Mouse (Mus musculus) thymus, postnatal 36 days (tissue): ENCODE data around the gene Ano6.

Experiments used
- DNase-seq, 2 experiments: peaks; one replicate each; pipeline ENCODE4 v3.0.0; 2022; ENCODE audit warnings: mixed read lengths in 2 of 2

Ano6 gene

GRCm38 (mm10) chr15:95768703-95769102 lies 21.9 kb upstream of the Ano6 start:
- DNase-seq: no peak

GRCm38 (mm10) chr15:95769576-95769975 lies 21.1 kb upstream of the Ano6 start:
- DNase-seq: no peak

- DNase-seq: no peak
These were observed 20.3 kb upstream of the Ano6 start for GRCm38 (mm10) chr15:95770307-95770706.

GRCm38 (mm10) chr15:95772374-95772773 lies 18.3 kb upstream of the Ano6 start:
- no peak for DNase-seq

GRCm38 (mm10) chr15:95772861-95773836 lies 17.5 kb upstream of the Ano6 start:
- peak; percentile 83 to 86 for DNase-seq

- DNase-seq: no peak
These were observed 16.4 kb upstream of the Ano6 start for GRCm38 (mm10) chr15:95774197-95774596.

- no peak for DNase-seq
These were observed 15.8 kb upstream of the Ano6 start for GRCm38 (mm10) chr15:95774674-95775414.

- no peak for DNase-seq
These were observed 12.9 kb upstream of the Ano6 start for GRCm38 (mm10) chr15:95777743-95778142.

GRCm38 (mm10) chr15:95778710-95779109 lies 11.9 kb upstream of the Ano6 start:
- no peak for DNase-seq

- no peak for DNase-seq
These were observed 4.0 kb upstream of the Ano6 start for GRCm38 (mm10) chr15:95786624-95787023.

- DNase-seq: peak in 1 of 2 experiments; percentile 41
These were observed 3.1 kb upstream of the Ano6 start for GRCm38 (mm10) chr15:95787578-95787977.

GRCm38 (mm10) chr15:95789562-95790528 lies 798 bp upstream of the Ano6 start:
- DNase-seq: no peak

- DNase-seq: peak; percentile 40 to 54
These were observed 623 bp downstream of the Ano6 start for GRCm38 (mm10) chr15:95791141-95791791.

- DNase-seq: no peak
These were observed 1.2 kb downstream of the Ano6 start for GRCm38 (mm10) chr15:95791855-95792254.

GRCm38 (mm10) chr15:95792261-95793260 lies 1.9 kb downstream of the Ano6 start:
- DNase-seq: peak; percentile 45 to 58

GRCm38 (mm10) chr15:95793748-95794491 lies 3.3 kb downstream of the Ano6 start:
- DNase-seq: no peak

GRCm38 (mm10) chr15:95794611-95795565 lies 4.2 kb downstream of the Ano6 start:
- no peak for DNase-seq

GRCm38 (mm10) chr15:95796062-95796461 lies 5.4 kb downstream of the Ano6 start:
- DNase-seq: no peak
